Mouse (Mus musculus) lung, postnatal 0 days (tissue): ENCODE results near the gene Gys1.

Experiments
- CTCF ChIP-seq: IDR thresholded peaks from 2 replicates; pipeline ENCODE4 v1.5.1; 2016; ENCODE audit warnings: antibody characterized with exemption, mild to moderate bottlenecking
- EP300 ChIP-seq: IDR thresholded peaks from 2 replicates; pipeline ENCODE4 v1.6.1; 2016; ENCODE audit warnings: antibody characterized with exemption, mild to moderate bottlenecking, control low read depth

DNA sequence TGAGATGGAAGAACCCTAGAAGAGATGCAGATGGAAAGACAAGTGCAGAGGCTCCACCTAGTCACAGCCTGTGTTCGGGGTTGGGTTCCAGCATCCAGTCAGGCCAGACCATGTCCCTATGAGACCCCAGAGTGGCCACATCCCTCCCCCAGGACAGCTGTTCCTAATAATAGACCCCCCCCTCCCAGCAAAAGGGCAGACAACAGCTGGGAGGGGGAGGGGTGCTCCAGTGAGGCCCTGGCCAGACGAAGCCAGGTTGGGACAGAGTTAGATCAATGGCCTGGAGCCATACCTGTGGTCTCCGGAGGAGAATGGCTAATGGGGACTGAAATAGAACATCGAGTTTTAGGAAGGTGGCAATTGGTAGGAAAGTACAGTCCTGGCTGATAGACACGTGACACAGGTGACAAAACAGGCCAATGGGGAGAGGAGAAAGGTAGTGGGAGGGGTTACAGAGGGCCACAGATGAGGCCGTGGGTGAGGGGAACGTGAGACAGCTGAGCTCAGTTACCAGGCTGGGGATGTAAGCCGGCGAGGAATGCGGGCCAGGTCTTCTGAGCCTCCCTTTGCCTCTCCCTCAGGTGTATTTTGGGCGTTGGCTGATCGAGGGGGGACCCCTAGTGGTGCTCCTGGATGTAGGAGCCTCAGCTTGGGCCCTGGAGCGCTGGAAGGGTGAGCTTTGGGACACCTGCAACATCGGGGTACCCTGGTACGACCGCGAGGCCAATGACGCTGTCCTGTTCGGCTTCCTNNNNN, 3.1 kb downstream of the Gys1 start, which contains the start of gene Ruvbl2:
- TF ChIP-seq CTCF (peak; percentile 60), EP300 (no peak)
